Mouse (Mus musculus) forebrain, embryonic 15.5 days (tissue): ENCODE measurements at regions not wholly inside any gene's neighbourhood (a gene's known extent, or its start where the extent isn't known, plus 50 kb on each side); places are given as distances from the start of the nearest gene placed in this dataset.

Experiments
- ATAC-seq: fragments of 200-750 bp; cut with Nextera tagmentation; replicated peaks from 2 replicates; pipeline ENCODE4 v1.8.0; 2017; ENCODE audit warnings: mild to moderate bottlenecking, moderate TSS enrichment, moderate library complexity
- H3K27ac ChIP-seq: fragments of 300-500 bp; sonication (generic); replicated peaks from 2 replicates; pipeline ENCODE4 v1.5.1; 2015; ENCODE audit warnings: mild to moderate bottlenecking, inconsistent platforms
- H3K27me3 ChIP-seq: fragments of 300-500 bp; sonication (generic); 2 replicates; pipeline ENCODE4 v1.6.1; 2015; ENCODE audit warnings: inconsistent platforms
- H3K36me3 ChIP-seq: fragments of 300-500 bp; sonication (generic); 2 replicates; pipeline ENCODE4 v1.6.1; 2015; ENCODE audit warnings: mild to moderate bottlenecking, inconsistent platforms
- H3K4me1 ChIP-seq: fragments of 300-500 bp; sonication (generic); 2 replicates; pipeline ENCODE4 v1.6.1; 2015; ENCODE audit warnings: inconsistent platforms
- H3K4me2 ChIP-seq: fragments of 300-500 bp; sonication (generic); replicated peaks from 2 replicates; pipeline ENCODE4 v1.6.1; 2015; ENCODE audit warnings: mild to moderate bottlenecking, inconsistent platforms
- H3K4me3 ChIP-seq: fragments of 300-500 bp; sonication (generic); 2 replicates; pipeline ENCODE4 v1.5.1; 2015; ENCODE audit warnings: mild to moderate bottlenecking, inconsistent platforms
- H3K9ac ChIP-seq: fragments of 300-500 bp; sonication (generic); replicated peaks from 2 replicates; pipeline ENCODE4 v1.6.1; 2015; ENCODE audit warnings: mild to moderate bottlenecking, inconsistent platforms
- H3K9me3 ChIP-seq: fragments of 300-500 bp; sonication (generic); 2 replicates; pipeline ENCODE4 v1.6.1; 2016; ENCODE audit warnings: inconsistent platforms
- WGBS: fragments of 180-500 bp; shearing (Covaris S2); methylation state at CpG from one replicate; pipeline ENCODE4 v1.1.7; 2015; ENCODE audit warnings: mixed read lengths; 5-methylcytosine and 5-hydroxymethylcytosine counted together

GRCm38 (mm10) chr11:13237198-13237597 lies 772.4 kb upstream of the Cobl start:
- Histone ChIP-seq H3K4me3 (no peak overlapping the region), H3K4me1 (no peaks in the 10 kb centered on the region), H3K27ac (no peak overlapping the region), H3K36me3 (no peaks in the 10 kb centered on the region), H3K9ac (no peak overlapping the region), H3K27me3 (no peaks in the 10 kb centered on the region), H3K9me3 (no peaks in the 10 kb centered on the region), H3K4me2 (no peak overlapping the region)
- peak; percentile 60; the same call in 1 of the 2 replicates for ATAC-seq
- 47% methylated on average over 3 of the region's 3 CpGs for WGBS
